Mouse (Mus musculus) ES-E14 (cell line): ENCODE measurements around the gene Spata22. TPM values are rescaled to one million over a fixed set of nuclear protein-coding genes. Genes with fewer than 3 reads are reported as not detected.

Experiments
- DNase-seq: peaks from one replicate; pipeline ENCODE4 v3.0.0-alpha.2; 2013; ENCODE audit warnings: low read depth, low spot score
- H3K27ac ChIP-seq: 2 replicates; pipeline ENCODE4 v1.5.1; 2012; ENCODE audit warnings: low read depth, mild to moderate bottlenecking, low read length, moderate library complexity, mixed read lengths; ENCODE audit not compliant: poor library complexity, insufficient read depth, severe bottlenecking
- H3K36me3 ChIP-seq: 2 replicates; pipeline ENCODE4 v1.6.1; 2012; ENCODE audit warnings: mild to moderate bottlenecking, low read length, moderate library complexity, mixed read lengths; ENCODE audit not compliant: control insufficient read depth, poor library complexity, insufficient read depth, severe bottlenecking
- H3K4me1 ChIP-seq, 2 experiments: fragments of 150-350 bp in 1 of 2; sonication (generic) in 1 of 2; 2 replicates each; pipeline ENCODE4 v1.6.1; 2012; ENCODE audit warnings: low read length in 2 of 2, mild to moderate bottlenecking in 1 of 2, mixed read lengths in 1 of 2; ENCODE audit not compliant: control insufficient read depth in 2 of 2, insufficient read depth in 2 of 2, poor library complexity in 1 of 2
- H3K4me3 ChIP-seq, 2 experiments: fragments of 150-350 bp in 1 of 2; sonication (generic) in 1 of 2; 2 replicates each; pipeline ENCODE4 v1.5.1; 2012; ENCODE audit warnings: low read length in 2 of 2, low read depth in 1 of 2, mild to moderate bottlenecking in 1 of 2, mixed read lengths in 1 of 2; ENCODE audit not compliant: insufficient read depth in 1 of 2, poor library complexity in 1 of 2, severe bottlenecking in 1 of 2
- H3K9ac ChIP-seq: 2 replicates; pipeline ENCODE4 v1.6.1; 2012; ENCODE audit warnings: low read depth, mild to moderate bottlenecking, low read length, mixed read lengths; ENCODE audit not compliant: poor library complexity, insufficient read depth, severe bottlenecking
- H3K9me3 ChIP-seq: fragments of 150-350 bp; sonication (generic); 2 replicates; pipeline ENCODE4 v1.6.1; 2012; ENCODE audit warnings: low read depth, mild to moderate bottlenecking, low read length; ENCODE audit not compliant: control insufficient read depth, insufficient read depth
- CHD2 ChIP-seq: IDR thresholded peaks from 2 replicates; pipeline ENCODE4 v1.6.1; 2014; ENCODE audit warnings: mild to moderate bottlenecking, low read depth, low read length, inconsistent platforms
- HCFC1 ChIP-seq: IDR thresholded peaks from 2 replicates; pipeline ENCODE4 v1.6.1; 2012; ENCODE audit warnings: low read length, inconsistent platforms, borderline replicate concordance; ENCODE audit not compliant: insufficient read depth
- MAFK ChIP-seq: IDR thresholded peaks from 2 replicates; pipeline ENCODE4 v1.6.1; 2014; ENCODE audit warnings: mild to moderate bottlenecking, low read depth, low read length, inconsistent platforms; ENCODE audit not compliant: insufficient read depth
- ZC3H11A ChIP-seq: IDR thresholded peaks from 2 replicates; pipeline ENCODE4 v1.6.1; 2012; ENCODE audit warnings: low read depth, mild to moderate bottlenecking, inconsistent platforms, low read length, borderline replicate concordance
- ZNF384 ChIP-seq: IDR thresholded peaks from 2 replicates; pipeline ENCODE4 v1.6.1; 2012; ENCODE audit warnings: low read depth, low read length, inconsistent platforms
- in situ Hi-C, 2 experiments: fragments of 600-800 bp; cut with MboI; formaldehyde crosslinking; loops; one replicate each; pipeline ENCODE4 v1.15.1; 2025; ENCODE audit warnings: low sequenced_read_pairs in 2 of 2, inconsistent platforms in 1 of 2; ENCODE audit not compliant: unreplicated experiment in 2 of 2
- total RNA-seq: library from RNA; depleted of rRNA; stranded (reverse); fragments of 300-350 nt; gene quantifications from 2 replicates; pipeline ENCODE4 v1.2.3, GENCODE M21; 2012

The Spata22 gene
- total RNA-seq, 1 experiment, result 3.3 TPM

DNA sequence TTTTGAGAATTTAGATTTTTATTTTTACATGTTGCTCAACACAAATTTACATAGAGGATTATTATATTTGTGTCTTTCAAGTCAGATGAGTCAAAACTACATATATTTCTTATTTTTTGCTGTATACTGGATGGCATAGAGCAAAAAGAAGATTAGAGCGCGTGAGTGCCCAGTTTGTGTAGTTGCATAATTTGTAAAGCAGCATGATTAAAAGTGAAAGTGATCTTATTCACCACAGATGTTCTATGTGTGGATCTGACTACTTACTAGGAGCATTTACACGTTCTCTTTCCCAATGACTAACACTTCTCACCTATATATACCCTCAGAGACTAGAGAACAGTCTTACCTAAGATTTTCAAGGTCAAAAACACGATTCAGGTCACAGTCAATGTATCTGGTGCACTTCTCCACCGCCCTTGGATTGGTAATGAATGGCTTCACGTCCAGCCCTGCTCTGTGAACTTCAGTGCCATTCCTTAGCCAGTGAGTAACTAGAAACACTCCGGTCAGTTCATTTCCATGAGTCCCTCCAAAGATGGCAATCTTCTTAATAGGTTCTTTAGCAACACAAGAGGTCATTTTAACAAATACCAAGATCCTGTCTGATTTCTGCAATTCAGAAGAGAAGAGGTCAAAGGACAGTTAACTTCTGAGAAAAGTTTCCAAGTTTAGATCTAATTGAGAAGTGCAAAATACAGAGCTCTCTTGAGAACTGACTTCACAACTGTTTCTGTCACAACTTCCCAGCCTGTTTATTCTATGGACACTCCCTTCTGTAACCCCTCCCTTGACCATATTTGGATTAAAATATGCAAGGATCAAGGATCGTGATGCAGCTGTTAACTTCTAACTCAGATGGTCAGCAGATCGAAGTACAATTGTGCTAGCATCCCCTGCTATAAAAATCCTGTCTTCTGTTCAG is 5.4 kb upstream of the Spata22 start:
- DNase-seq, result no peak
- in situ Hi-C loops, result no loop called here
- H3K9me3 ChIP-seq, result no peaks in the 10 kb centered on the region
- H3K4me1 ChIP-seq, result peaks cover 2 to 3% of the 10 kb centered on the region in 2 experiments; a peak in 2 of 4 replicates
- H3K9ac ChIP-seq, result no peak overlapping the region
- no peak overlapping the region for H3K27ac ChIP-seq
- H3K4me3 ChIP-seq, result no peak overlapping the region
- TF ChIP-seq ZNF384, result no peak
- TF ChIP-seq ZC3H11A, result no peak
- no peak for TF ChIP-seq MAFK
- TF ChIP-seq CHD2, result no peak
- TF ChIP-seq HCFC1, result no peak
- no peaks in the 10 kb centered on the region for H3K36me3 ChIP-seq

DNA sequence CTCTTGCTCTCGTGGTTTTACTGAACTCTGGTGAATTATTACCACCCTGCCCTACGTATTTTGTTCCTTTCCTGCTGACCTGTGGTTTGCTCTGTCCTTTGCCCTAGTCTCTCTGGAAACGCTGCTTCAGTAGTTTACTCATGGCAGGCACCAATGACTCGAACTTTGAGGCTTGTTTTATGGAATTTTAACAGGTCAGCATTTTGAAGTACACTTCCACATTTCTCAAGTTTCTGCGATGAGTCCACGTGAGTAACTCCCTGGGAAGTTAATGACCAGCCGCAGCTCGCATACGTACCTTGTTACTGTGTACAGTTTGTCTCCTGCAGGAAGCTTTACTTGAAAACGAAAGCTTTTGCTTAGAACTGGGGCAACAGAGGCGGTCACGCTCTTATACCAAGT is 3.1 kb upstream of the Spata22 start:
- Histone ChIP-seq H3K4me3 (no peak overlapping the region), H3K4me1 (0 out of 4 replicates have a peak, but pooled peaks cover 0 to 2% of the 10 kb centered on the region in 2 experiments), H3K9me3 (no peaks in the 10 kb centered on the region; the same call in 1 of the 2 replicates), H3K36me3 (no peaks in the 10 kb centered on the region), H3K9ac (no peak overlapping the region), H3K27ac (no peak overlapping the region)
- TF ChIP-seq ZNF384 (no peak), HCFC1 (no peak), CHD2 (no peak), ZC3H11A (no peak), MAFK (no peak)
- no peak for DNase-seq
- in situ Hi-C loops, result no loop called here

DNA sequence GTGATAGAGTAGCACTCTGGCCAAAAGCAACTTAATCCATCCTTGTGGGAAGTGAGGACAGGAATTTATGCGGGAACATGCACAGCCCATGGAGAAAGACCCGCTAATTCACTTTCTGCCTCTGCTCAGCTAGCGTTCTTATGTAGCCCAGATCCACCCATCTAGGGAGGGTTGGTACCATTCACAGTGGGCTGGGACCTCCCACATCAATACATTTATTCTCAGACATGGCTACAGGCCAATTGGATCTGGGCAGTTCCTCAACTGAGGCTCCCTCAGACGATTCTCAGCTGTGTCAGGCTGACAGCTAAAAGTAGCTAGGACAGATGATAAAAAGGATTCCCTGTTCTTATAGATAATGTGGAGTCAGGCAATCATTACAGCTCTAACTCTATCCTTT is 2.2 kb upstream of the Spata22 start:
- H3K9ac ChIP-seq, result no peak overlapping the region
- no peak overlapping the region for H3K27ac ChIP-seq
- 0 out of 4 replicates have a peak, but pooled peaks cover 0 to 2% of the 10 kb centered on the region in 2 experiments for H3K4me1 ChIP-seq
- H3K9me3 ChIP-seq, result no peaks in the 10 kb centered on the region; the same call in 1 of the 2 replicates
- H3K4me3 ChIP-seq, result no peak overlapping the region
- TF ChIP-seq ZC3H11A (no peak), HCFC1 (no peak), CHD2 (no peak), ZNF384 (no peak), MAFK (no peak)
- DNase-seq, result no peak
- no peaks in the 10 kb centered on the region for H3K36me3 ChIP-seq
- in situ Hi-C loops, result no loop called here

DNA sequence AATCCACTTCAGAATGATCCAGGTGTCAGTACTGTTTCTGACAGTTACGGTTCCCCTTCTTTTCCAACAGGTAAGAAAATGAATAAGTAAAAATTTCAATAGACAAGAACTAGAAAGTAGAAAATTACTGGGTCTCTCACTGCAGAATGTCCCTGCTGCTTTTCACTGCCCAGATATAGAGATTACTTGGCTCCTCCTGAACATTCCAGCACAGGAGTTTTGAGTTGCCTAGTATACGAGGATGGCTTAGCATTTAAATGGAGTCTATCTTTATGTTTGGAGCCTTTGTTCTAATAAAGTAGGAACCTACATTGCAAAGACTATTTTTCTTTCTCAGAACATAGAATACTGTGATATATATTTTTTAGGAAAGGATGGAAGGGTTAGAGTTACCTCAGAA is 3.8 kb downstream of the Spata22 start:
- in situ Hi-C loops, result no loop called here
- no peak for TF ChIP-seq MAFK
- no peak for TF ChIP-seq ZC3H11A
- no peak for TF ChIP-seq CHD2
- TF ChIP-seq HCFC1, result no peak
- no peak for TF ChIP-seq ZNF384
- DNase-seq, result no peak
- H3K4me1 ChIP-seq, result 0 out of 4 replicates have a peak, but pooled peaks cover 0 to 2% of the 10 kb centered on the region in 2 experiments
- H3K9ac ChIP-seq, result no peak overlapping the region
- no peak overlapping the region for H3K27ac ChIP-seq
- no peaks in the 10 kb centered on the region; the same call in 1 of the 2 replicates for H3K9me3 ChIP-seq
- no peak overlapping the region for H3K4me3 ChIP-seq
- no peaks in the 10 kb centered on the region for H3K36me3 ChIP-seq
